Mouse (Mus musculus) midbrain, postnatal 0 days (tissue): ENCODE measurements around the gene Hoxd4. TPM values are rescaled to one million over a fixed set of nuclear protein-coding genes. Genes with fewer than 3 reads are reported as not detected.

Source experiments
- ATAC-seq: fragments of 200-750 bp; cut with Nextera tagmentation; 2 replicates; pipeline ENCODE4 v1.8.0; 2017; ENCODE audit warnings: moderate number of reproducible peaks, mild to moderate bottlenecking, moderate TSS enrichment, moderate library complexity; ENCODE audit not compliant: low FRiP score
- DNase-seq: peaks from one replicate; pipeline ENCODE4 v3.0.0-alpha.2; 2015; ENCODE audit warnings: low spot score
- H3K27ac ChIP-seq: fragments of 300-500 bp; sonication (generic); 2 replicates; pipeline ENCODE4 v1.5.1; 2014; ENCODE audit warnings: low read depth, mild to moderate bottlenecking, low read length, mixed read lengths
- H3K27me3 ChIP-seq: fragments of 300-500 bp; sonication (generic); 2 replicates; pipeline ENCODE4 v1.6.1; 2014; ENCODE audit warnings: low read length, control low read depth, mixed read lengths; ENCODE audit not compliant: insufficient read depth
- H3K36me3 ChIP-seq: fragments of 300-500 bp; sonication (generic); 2 replicates; pipeline ENCODE4 v1.6.1; 2014; ENCODE audit warnings: low read length, control low read depth, mixed read lengths; ENCODE audit not compliant: insufficient read depth
- H3K4me1 ChIP-seq: fragments of 300-500 bp; sonication (generic); 2 replicates; pipeline ENCODE4 v1.6.1; 2014; ENCODE audit warnings: mild to moderate bottlenecking, control low read depth, antibody characterized with exemption, low read length, mixed read lengths; ENCODE audit not compliant: insufficient read depth
- H3K4me2 ChIP-seq: fragments of 300-500 bp; sonication (generic); 2 replicates; pipeline ENCODE4 v1.6.1; 2014; ENCODE audit warnings: low read depth, mild to moderate bottlenecking, low read length, mixed read lengths; ENCODE audit not compliant: poor library complexity, severe bottlenecking
- H3K4me3 ChIP-seq: fragments of 300-500 bp; sonication (generic); 2 replicates; pipeline ENCODE4 v1.5.1; 2014; ENCODE audit warnings: low read depth, mild to moderate bottlenecking, low read length, moderate library complexity
- H3K9ac ChIP-seq: fragments of 300-500 bp; sonication (generic); replicated peaks from 2 replicates; pipeline ENCODE4 v1.6.1; 2014; ENCODE audit warnings: mild to moderate bottlenecking, low read length, moderate library complexity, mixed read lengths; ENCODE audit not compliant: poor library complexity, severe bottlenecking
- H3K9me3 ChIP-seq: fragments of 300-500 bp; sonication (generic); 2 replicates; pipeline ENCODE4 v1.6.1; 2016; ENCODE audit warnings: low read length, control low read depth
- CTCF ChIP-seq: IDR thresholded peaks from 2 replicates; pipeline ENCODE4 v1.5.1; 2016; ENCODE audit warnings: antibody characterized with exemption, mild to moderate bottlenecking
- WGBS: fragments of 180-500 bp; shearing (Covaris S2); extraction: QIAGEN DNeasy Blood & Tissue Kit; methylation state at CpG from one replicate; pipeline ENCODE4 v1.1.7; 2014; 5-methylcytosine and 5-hydroxymethylcytosine counted together
- polyA plus RNA-seq: library from polyadenylated mRNA; unstranded; fragments of >200 nt; fragmentation: Nextera tagmentation; extraction: Ambion mirVana; gene quantifications from 2 replicates; pipeline ENCODE4 v1.2.1, GENCODE M21; 2015
- total RNA-seq: library from RNA; depleted of rRNA; stranded (reverse); fragments of >200 nt; gene quantifications from 2 replicates; pipeline ENCODE4 v1.2.3, GENCODE M21; 2014

The Hoxd4 gene
- total and polyA plus RNA-seq, 2 experiments from 2014 or later = 1.2 TPM; not detected in 1

GRCm38 (mm10) chr2:74751861-74752260, 40.1 kb downstream of the Hoxd4 start:
- no peak for TF ChIP-seq CTCF
- Histone ChIP-seq H3K27me3 (peaks cover 87% of the 10 kb centered on the region), H3K4me2 (no peak overlapping the region), H3K36me3 (no peaks in the 10 kb centered on the region), H3K9ac (no peak overlapping the region), H3K4me3 (no peak overlapping the region), H3K9me3 (no peaks in the 10 kb centered on the region), H3K27ac (no peak overlapping the region), H3K4me1 (no peaks in the 10 kb centered on the region)
- no peak for DNase-seq
- 63% methylated on average over 1 of the region's 1 CpGs for WGBS
- no peak for ATAC-seq

- no peaks in the 10 kb centered on the region for H3K36me3 ChIP-seq
- H3K9me3 ChIP-seq = no peaks in the 10 kb centered on the region
- 2% methylated on average over 45 of the region's 45 CpGs for WGBS
- ATAC-seq = no peak
- H3K27ac ChIP-seq = no peak overlapping the region
- H3K4me2 ChIP-seq = peak overlapping the region; percentile 33
- H3K4me3 ChIP-seq = peak overlapping the region; percentile 12
- TF ChIP-seq CTCF = no peak
- H3K4me1 ChIP-seq = no peaks in the 10 kb centered on the region
- H3K27me3 ChIP-seq = peaks cover 87% of the 10 kb centered on the region
- no peak for DNase-seq
- no peak overlapping the region for H3K9ac ChIP-seq
These were observed 40.9 kb downstream of the Hoxd4 start for GRCm38 (mm10) chr2:74752431-74753174.

GRCm38 (mm10) chr2:74753175-74753523, 41.4 kb downstream of the Hoxd4 start:
- DNase-seq (no peak), ATAC-seq (no peak)
- no peak overlapping the region for H3K9ac ChIP-seq
- 2% methylated on average over 24 of the region's 25 CpGs for WGBS
- H3K4me2 ChIP-seq = no peak overlapping the region
- no peaks in the 10 kb centered on the region for H3K36me3 ChIP-seq
- no peaks in the 10 kb centered on the region for H3K9me3 ChIP-seq
- H3K27me3 ChIP-seq = peaks cover 87% of the 10 kb centered on the region
- no peaks in the 10 kb centered on the region for H3K4me1 ChIP-seq
- no peak overlapping the region for H3K4me3 ChIP-seq
- no peak overlapping the region for H3K27ac ChIP-seq
- no peak for TF ChIP-seq CTCF

- peaks cover 88% of the 10 kb centered on the region for H3K27me3 ChIP-seq
- H3K9ac ChIP-seq = no peak overlapping the region
- H3K9me3 ChIP-seq = no peaks in the 10 kb centered on the region
- no peak overlapping the region for H3K4me2 ChIP-seq
- 23% methylated on average over 5 of the region's 5 CpGs for WGBS
- no peak overlapping the region for H3K4me3 ChIP-seq
- DNase-seq = no peak
- ATAC-seq = no peak
- H3K4me1 ChIP-seq = no peaks in the 10 kb centered on the region
- no peak overlapping the region for H3K27ac ChIP-seq
- H3K36me3 ChIP-seq = no peaks in the 10 kb centered on the region
- TF ChIP-seq CTCF = no peak
These were observed 42.0 kb downstream of the Hoxd4 start for GRCm38 (mm10) chr2:74753711-74754110.

GRCm38 (mm10) chr2:74760146-74760545, 48.4 kb downstream of the Hoxd4 start:
- H3K36me3 ChIP-seq = no peaks in the 10 kb centered on the region
- H3K27ac ChIP-seq = no peak overlapping the region
- H3K27me3 ChIP-seq = peaks cover 81% of the 10 kb centered on the region
- no peak overlapping the region for H3K9ac ChIP-seq
- H3K9me3 ChIP-seq = no peaks in the 10 kb centered on the region
- no peak overlapping the region for H3K4me2 ChIP-seq
- no peak overlapping the region for H3K4me3 ChIP-seq
- WGBS = 0% methylated on average over 1 of the region's 1 CpGs
- DNase-seq = no peak
- TF ChIP-seq CTCF = no peak
- H3K4me1 ChIP-seq = peaks cover 12% of the 10 kb centered on the region
- ATAC-seq = no peak

- no peak for ATAC-seq
These were observed 50.2 kb downstream of the Hoxd4 start for GRCm38 (mm10) chr2:74761941-74762340.

More at GRCm38 (mm10) chr2:74761941-74762340, 50.2 kb downstream of the Hoxd4 start:
- H3K27ac ChIP-seq = no peak overlapping the region
- no peak overlapping the region for H3K9ac ChIP-seq
- no peaks in the 10 kb centered on the region for H3K9me3 ChIP-seq
- no peaks in the 10 kb centered on the region for H3K36me3 ChIP-seq
- peaks cover 84% of the 10 kb centered on the region for H3K27me3 ChIP-seq
- peaks cover 12% of the 10 kb centered on the region for H3K4me1 ChIP-seq
- no peak overlapping the region for H3K4me2 ChIP-seq
- DNase-seq = no peak
- no peak for TF ChIP-seq CTCF
- WGBS = 5% methylated on average over 13 of the region's 13 CpGs
- no peak overlapping the region for H3K4me3 ChIP-seq
